Mouse (Mus musculus) embryonic facial prominence, embryonic 11.5 days (tissue): Measurements from ENCODE around the gene Gcnt3. TPM values are rescaled to one million over a fixed set of nuclear protein-coding genes. Genes with fewer than 3 reads are reported as not detected.

Experiments used
- ATAC-seq: fragments of 200-750 bp; cut with Nextera tagmentation; replicated peaks from 2 replicates; pipeline ENCODE4 v1.8.0; 2017; ENCODE audit warnings: low read depth; ENCODE audit not compliant: insufficient number of reproducible peaks, low FRiP score, low TSS enrichment
- DNase-seq: peaks from one replicate; pipeline ENCODE4 v3.0.0-alpha.2; 2015; ENCODE audit warnings: low spot score
- H3K27ac ChIP-seq: fragments of 300-500 bp; sonication (generic); replicated peaks from 2 replicates; pipeline ENCODE4 v1.5.1; 2014; ENCODE audit warnings: mild to moderate bottlenecking, low read depth, low read length, control low read depth
- H3K27me3 ChIP-seq: fragments of 300-500 bp; sonication (generic); 2 replicates; pipeline ENCODE4 v1.6.1; 2014; ENCODE audit warnings: mild to moderate bottlenecking, low read length, moderate library complexity, mixed read lengths; ENCODE audit not compliant: control insufficient read depth, insufficient read depth
- H3K36me3 ChIP-seq: fragments of 300-500 bp; sonication (generic); replicated peaks from 2 replicates; pipeline ENCODE4 v1.6.1; 2014; ENCODE audit warnings: low read depth, mild to moderate bottlenecking, low read length, moderate library complexity, mixed read lengths; ENCODE audit not compliant: control insufficient read depth, insufficient read depth
- H3K4me1 ChIP-seq: fragments of 300-500 bp; sonication (generic); 2 replicates; pipeline ENCODE4 v1.6.1; 2014; ENCODE audit warnings: low read length, mixed read lengths; ENCODE audit not compliant: control insufficient read depth, insufficient read depth
- H3K4me2 ChIP-seq: fragments of 300-500 bp; sonication (generic); 2 replicates; pipeline ENCODE4 v1.6.1; 2014; ENCODE audit warnings: low read depth, mild to moderate bottlenecking, control low read depth, low read length, moderate library complexity
- H3K4me3 ChIP-seq: fragments of 300-500 bp; sonication (generic); 2 replicates; pipeline ENCODE4 v1.5.1; 2014; ENCODE audit warnings: low read depth, low read length, control low read depth
- H3K9ac ChIP-seq: fragments of 300-500 bp; sonication (generic); replicated peaks from 2 replicates; pipeline ENCODE4 v1.6.1; 2014; ENCODE audit warnings: mild to moderate bottlenecking, control low read depth, low read length
- H3K9me3 ChIP-seq: fragments of 300-500 bp; sonication (generic); replicated peaks from 2 replicates; pipeline ENCODE4 v1.6.1; 2016; ENCODE audit warnings: mild to moderate bottlenecking, low read length, inconsistent platforms, mixed read lengths; ENCODE audit not compliant: control insufficient read depth
- WGBS: fragments of 180-500 bp; shearing (Covaris S2); extraction: QIAGEN DNeasy Blood & Tissue Kit; methylation state at CpG from one replicate; pipeline ENCODE4 v1.1.7; 2014; 5-methylcytosine and 5-hydroxymethylcytosine counted together
- polyA plus RNA-seq: library from polyadenylated mRNA; unstranded; fragments of >200 nt; fragmentation: Nextera tagmentation; extraction: Ambion mirVana; gene quantifications from 2 replicates; pipeline ENCODE4 v1.2.1, GENCODE M21; 2014

Gcnt3 gene
- polyA plus RNA-seq, 1 experiment from 2014 or later: not detected

DNA sequence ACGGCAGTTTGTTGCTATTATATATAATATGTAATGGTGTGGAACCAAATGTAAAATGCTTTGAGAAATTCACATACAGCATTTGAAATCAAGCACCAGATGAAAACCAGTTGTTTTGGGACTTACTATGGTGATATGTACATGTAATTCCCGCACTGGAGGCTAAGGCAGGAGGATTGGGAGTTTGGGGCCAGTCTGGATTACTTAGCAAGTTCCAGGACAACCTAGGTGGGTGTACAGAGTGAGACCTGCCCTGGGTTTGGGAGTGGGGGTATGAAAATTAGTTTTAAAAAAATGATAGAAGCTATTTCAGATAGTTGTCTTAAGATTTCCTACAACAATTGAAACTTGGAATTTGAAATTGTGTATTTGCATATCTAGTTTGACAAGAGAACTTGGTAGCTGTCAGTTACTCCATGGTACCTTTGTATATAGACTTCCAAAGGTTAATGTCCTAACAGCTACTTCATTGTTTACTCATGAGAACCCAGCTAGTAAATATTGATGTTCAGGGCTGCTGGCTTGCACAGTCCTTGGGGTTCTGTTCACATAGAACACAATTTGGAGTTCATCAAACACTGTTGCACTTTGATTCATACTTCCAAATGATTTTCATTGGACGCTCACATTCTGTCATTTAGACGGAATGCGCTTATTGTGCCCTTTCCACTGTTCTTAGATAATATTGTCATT lies 27.0 kb downstream of the Gcnt3 start:
- 96% methylated on average over 5 of the region's 5 CpGs for WGBS
- H3K9ac ChIP-seq: no peak overlapping the region
- no peak for DNase-seq
- peaks cover 7% of the 10 kb centered on the region for H3K36me3 ChIP-seq
- H3K27me3 ChIP-seq: no peaks in the 10 kb centered on the region
- H3K4me3 ChIP-seq: no peak overlapping the region
- no peak for ATAC-seq
- no peak overlapping the region for H3K4me2 ChIP-seq
- H3K27ac ChIP-seq: no peak overlapping the region
- no peaks in the 10 kb centered on the region for H3K4me1 ChIP-seq
- no peaks in the 10 kb centered on the region for H3K9me3 ChIP-seq

DNA sequence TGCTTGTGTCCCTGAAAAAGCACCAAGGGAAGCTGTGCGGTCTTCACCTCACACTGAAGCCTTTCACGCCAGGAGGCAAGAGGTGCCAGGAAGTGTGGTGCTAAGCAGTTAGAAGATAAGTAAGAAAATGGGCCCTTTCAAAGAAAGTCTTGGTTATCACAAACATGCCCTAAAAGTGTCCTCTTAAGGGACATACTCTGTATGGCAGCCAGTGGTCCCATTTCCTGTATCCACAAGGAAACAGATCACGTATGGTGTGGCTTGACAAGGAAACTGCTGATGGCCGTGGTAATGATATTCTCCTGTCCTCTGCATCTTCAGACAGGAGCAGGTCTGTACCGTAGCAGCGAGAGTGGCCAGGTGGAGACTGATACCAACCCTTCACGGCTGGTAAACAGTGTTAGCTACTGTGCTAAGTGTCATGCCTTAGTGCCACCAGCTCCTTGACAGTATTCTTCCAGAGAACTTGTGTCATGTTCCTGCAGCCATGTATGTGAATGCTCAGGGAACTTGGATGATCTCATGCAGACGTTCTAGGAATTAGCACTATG lies 28.1 kb downstream of the Gcnt3 start:
- Histone ChIP-seq H3K36me3 (peaks cover 7% of the 10 kb centered on the region), H3K9ac (no peak overlapping the region), H3K4me1 (no peaks in the 10 kb centered on the region), H3K4me2 (no peak overlapping the region), H3K4me3 (no peak overlapping the region), H3K9me3 (no peaks in the 10 kb centered on the region), H3K27ac (no peak overlapping the region), H3K27me3 (no peaks in the 10 kb centered on the region)
- DNase-seq (no peak), ATAC-seq (no peak)
- WGBS: 88% methylated on average over 8 of the region's 8 CpGs

DNA sequence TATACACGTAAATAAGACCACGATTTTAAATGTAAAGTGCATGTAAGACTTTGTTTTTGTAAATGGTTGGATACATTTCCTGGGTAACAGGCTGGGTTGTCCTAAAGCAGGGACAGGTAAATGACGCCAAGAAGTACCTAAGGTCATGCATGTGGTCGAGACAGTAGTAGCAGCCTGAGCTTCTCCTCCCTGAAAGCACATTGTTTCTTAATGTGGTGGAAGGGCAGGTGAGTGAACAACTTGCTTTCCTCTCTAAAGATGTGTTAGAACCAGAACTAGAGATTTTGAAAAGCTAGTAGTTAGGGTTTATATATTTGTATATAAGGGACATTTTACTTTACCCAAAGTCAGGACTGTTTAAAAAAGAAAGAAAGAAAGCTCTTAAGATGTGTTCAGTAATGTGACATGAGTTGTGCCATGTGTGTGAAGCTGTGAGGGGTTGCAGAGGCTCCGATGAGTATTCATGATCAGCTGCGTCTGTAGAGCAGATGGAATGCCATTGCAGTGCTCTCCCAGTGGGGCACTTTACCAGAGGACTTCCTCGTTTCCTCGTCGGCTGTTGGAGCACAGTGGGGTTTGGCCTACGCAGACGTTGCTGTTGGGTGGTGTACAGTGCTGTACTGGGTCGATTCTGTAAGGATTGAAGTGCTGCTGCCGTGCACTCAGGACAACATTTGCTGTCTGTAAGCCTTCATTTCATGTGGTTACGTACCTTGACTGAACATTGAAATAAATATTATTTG lies 30.2 kb downstream of the Gcnt3 start:
- Histone ChIP-seq H3K9me3 (no peaks in the 10 kb centered on the region), H3K27ac (no peak overlapping the region), H3K4me2 (no peak overlapping the region), H3K27me3 (no peaks in the 10 kb centered on the region), H3K4me3 (no peak overlapping the region), H3K36me3 (peaks cover 11% of the 10 kb centered on the region), H3K4me1 (no peaks in the 10 kb centered on the region), H3K9ac (no peak overlapping the region)
- DNase-seq: no peak
- 88% methylated on average over 14 of the region's 14 CpGs for WGBS
- no peak for ATAC-seq

DNA sequence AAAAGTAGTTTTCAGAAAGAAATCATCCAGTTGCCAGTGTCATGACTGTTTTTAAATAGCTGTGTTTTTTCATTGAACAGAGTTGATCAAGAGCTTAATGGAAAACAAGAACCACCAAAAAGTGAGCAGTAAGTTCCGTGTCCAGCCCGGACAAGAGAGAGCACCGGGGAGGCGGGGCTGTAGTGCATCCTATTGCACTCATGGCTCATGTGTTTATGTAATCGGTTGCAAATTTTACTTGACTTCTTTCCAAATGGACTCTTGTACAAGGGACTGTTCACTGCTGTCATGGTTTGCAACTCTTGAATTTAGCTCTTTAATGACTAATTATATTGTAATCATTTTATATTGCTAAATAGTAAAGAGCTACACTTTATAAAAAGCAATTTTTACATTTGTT lies 30.9 kb downstream of the Gcnt3 start:
- H3K27me3 ChIP-seq: no peaks in the 10 kb centered on the region
- DNase-seq: no peak
- H3K4me2 ChIP-seq: no peak overlapping the region
- no peak overlapping the region for H3K4me3 ChIP-seq
- ATAC-seq: no peak
- peaks cover 15% of the 10 kb centered on the region for H3K36me3 ChIP-seq
- 91% methylated on average over 5 of the region's 5 CpGs for WGBS
- no peaks in the 10 kb centered on the region for H3K9me3 ChIP-seq
- no peaks in the 10 kb centered on the region for H3K4me1 ChIP-seq
- H3K27ac ChIP-seq: no peak overlapping the region
- no peak overlapping the region for H3K9ac ChIP-seq

DNA sequence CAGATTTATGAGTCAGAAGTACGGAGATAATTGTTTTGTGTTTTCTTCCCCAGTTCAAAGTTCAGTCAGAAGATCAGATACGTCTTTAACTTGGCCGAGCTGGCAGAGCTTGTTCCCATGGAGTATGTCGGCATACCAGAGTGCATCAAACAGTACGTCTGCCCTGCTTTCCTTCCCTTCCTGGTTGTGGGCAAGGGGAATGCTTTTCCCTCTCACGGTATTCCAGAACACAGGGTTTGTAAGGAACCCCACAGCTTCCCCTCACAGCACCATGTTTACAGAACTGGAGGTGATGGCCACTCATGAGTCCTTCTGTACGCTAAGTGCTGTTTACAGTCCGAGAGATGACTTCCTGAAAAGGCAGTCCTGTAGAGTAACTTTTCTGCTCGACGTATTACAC lies 34.4 kb downstream of the Gcnt3 start:
- H3K27ac ChIP-seq: no peak overlapping the region
- H3K27me3 ChIP-seq: no peaks in the 10 kb centered on the region
- H3K4me3 ChIP-seq: no peak overlapping the region
- WGBS: 90% methylated on average over 10 of the region's 10 CpGs
- no peaks in the 10 kb centered on the region for H3K9me3 ChIP-seq
- no peak overlapping the region for H3K4me2 ChIP-seq
- no peak overlapping the region for H3K9ac ChIP-seq
- ATAC-seq (no peak), DNase-seq (no peak)
- H3K4me1 ChIP-seq: no peaks in the 10 kb centered on the region
- H3K36me3 ChIP-seq: peaks cover 15% of the 10 kb centered on the region

DNA sequence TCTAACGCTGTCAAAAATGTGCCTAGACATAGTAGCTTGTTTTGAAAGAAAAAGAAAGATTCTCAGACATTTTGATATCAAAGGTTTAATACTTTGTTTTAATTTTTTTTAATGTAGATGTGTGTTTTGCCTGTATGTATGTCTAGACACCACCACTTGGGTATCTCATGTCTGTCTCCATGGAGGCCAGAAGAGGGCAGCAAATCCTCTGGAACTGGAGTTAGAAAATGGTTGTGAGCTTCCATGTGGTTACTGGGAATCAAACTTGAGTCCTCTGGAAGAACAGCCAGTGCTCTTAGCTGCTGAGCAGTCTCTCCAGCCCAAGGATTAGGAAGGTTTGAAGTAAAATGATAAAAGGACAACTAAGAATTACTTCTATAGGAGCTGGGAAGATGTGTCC lies 38.6 kb downstream of the Gcnt3 start:
- peaks cover 15% of the 10 kb centered on the region for H3K36me3 ChIP-seq
- H3K4me2 ChIP-seq: no peak overlapping the region
- H3K4me1 ChIP-seq: no peaks in the 10 kb centered on the region
- H3K27me3 ChIP-seq: no peaks in the 10 kb centered on the region
- DNase-seq: peak; percentile 13
- H3K9me3 ChIP-seq: no peaks in the 10 kb centered on the region
- H3K9ac ChIP-seq: no peak overlapping the region
- no peak for ATAC-seq
- WGBS: 72% methylated on average over 1 of the region's 1 CpGs
- H3K27ac ChIP-seq: no peak overlapping the region
- H3K4me3 ChIP-seq: no peak overlapping the region

DNA sequence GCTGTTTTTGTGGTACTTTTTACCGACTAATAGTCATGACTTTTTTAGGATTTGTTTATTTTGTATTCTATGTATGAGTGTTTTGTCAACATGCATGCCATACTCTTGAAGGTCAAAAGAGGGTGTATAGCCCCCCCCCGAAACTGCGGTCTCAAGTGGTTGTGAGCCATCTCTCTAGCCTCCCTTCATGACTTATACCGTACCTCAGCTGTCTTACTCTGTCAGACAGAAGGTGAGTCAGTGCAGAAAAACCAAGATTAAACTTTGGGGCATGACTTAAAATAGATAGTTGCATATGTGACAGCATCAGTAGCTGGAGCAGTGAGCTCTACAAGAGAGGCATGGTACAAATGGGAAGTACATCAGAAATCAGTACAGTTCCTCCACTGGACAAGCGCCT lies 43.3 kb downstream of the Gcnt3 start:
- Histone ChIP-seq H3K4me1 (no peaks in the 10 kb centered on the region; the same call in 1 of the 2 replicates), H3K9me3 (no peaks in the 10 kb centered on the region), H3K4me3 (no peak overlapping the region), H3K9ac (no peak overlapping the region), H3K27me3 (no peaks in the 10 kb centered on the region), H3K27ac (no peak overlapping the region), H3K4me2 (no peak overlapping the region), H3K36me3 (peaks cover 5% of the 10 kb centered on the region)
- WGBS: 94% methylated on average over 5 of the region's 5 CpGs
- DNase-seq (no peak), ATAC-seq (no peak)

DNA sequence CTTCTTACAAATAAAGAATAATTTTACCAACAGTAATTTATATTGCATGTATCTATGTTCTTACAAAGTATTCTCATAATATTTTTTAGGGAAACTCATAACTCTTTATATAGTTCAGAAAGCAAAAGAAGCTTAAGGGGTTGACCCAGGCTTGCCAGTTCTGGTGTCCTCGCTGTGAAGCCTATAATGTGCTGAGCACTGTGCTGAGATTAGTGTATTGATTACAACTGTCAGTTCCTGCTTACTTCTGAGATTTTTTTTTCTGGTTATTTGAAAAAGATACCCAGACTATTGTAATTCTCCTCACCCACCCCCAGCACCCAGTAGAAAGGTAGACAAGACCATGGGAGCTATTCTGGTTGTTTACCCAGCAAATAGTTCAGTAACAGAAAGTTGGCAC lies 44.4 kb downstream of the Gcnt3 start:
- Histone ChIP-seq H3K36me3 (no peaks in the 10 kb centered on the region), H3K9me3 (no peaks in the 10 kb centered on the region), H3K9ac (no peak overlapping the region), H3K27me3 (no peaks in the 10 kb centered on the region), H3K4me2 (no peak overlapping the region), H3K27ac (no peak overlapping the region), H3K4me3 (no peak overlapping the region), H3K4me1 (no peaks in the 10 kb centered on the region; the same call in 1 of the 2 replicates)
- DNase-seq (no peak), ATAC-seq (no peak)
- WGBS: 77% methylated on average over 1 of the region's 1 CpGs
